Mouse (Mus musculus) adrenal gland, postnatal 36 days (tissue): ENCODE measurements at regions not wholly inside any gene's neighbourhood (a gene's known extent, or its start where the extent isn't known, plus 50 kb on each side); places are given as distances from the start of the nearest gene placed in this dataset. TPM values are rescaled to one million over a fixed set of nuclear protein-coding genes. Genes with fewer than 3 reads are reported as not detected.

Experiments used
- DNase-seq, 2 experiments: peaks; one replicate each; pipeline ENCODE4 v3.0.0; 2021; ENCODE audit warnings: mixed read lengths in 1 of 2
- microRNA-seq: library from miRNA; unstranded; fragments of <30 nt; microRNA quantifications from one replicate; pipeline ENCODE4 v1.2.0, GENCODE M21; 2021

DNA sequence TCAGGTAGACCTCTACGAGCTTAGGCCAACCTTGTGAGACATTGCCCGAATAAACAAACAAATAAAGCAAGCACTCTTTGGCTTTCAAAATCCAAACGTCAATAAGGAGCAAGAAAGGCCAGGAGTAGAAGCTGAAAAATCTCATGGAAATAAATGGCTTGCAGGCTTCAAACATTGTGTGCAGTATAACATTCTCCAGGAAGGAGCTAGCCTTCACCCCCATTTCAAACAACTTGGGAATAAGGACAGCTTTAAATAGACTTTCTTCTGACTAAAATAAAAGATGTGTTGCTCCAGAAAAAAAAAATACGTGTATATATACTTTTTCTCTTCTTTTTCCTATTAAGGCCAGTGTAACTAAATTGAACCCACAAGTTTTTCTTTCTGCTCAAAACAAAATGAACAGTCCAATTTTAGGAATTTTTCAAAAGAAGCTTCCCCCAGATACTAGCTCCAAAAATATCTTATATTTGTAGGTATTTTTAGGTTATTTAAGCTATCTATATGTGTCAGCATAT, 196.2 kb upstream of the Arpp21 start:
- no peak for DNase-seq

DNA sequence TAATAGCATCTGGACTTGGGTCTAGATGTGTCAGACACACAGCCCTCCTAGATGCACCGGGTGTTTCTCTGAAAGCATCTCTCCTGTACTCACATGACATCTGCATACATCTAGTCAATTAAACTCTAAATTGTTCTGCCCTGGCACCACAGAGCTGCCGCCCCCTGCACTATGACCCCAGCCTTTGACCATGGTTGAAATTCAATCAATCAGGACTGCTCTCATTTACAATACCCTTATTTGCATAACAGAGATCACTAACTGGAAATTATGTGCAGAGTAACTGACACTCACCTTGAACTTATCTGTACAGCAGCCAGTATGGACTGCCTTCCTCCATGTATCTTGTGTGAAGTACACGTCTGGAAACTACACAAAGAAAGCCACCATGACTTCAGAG, 193.5 kb upstream of the Arpp21 start:
- DNase-seq: no peak

DNA sequence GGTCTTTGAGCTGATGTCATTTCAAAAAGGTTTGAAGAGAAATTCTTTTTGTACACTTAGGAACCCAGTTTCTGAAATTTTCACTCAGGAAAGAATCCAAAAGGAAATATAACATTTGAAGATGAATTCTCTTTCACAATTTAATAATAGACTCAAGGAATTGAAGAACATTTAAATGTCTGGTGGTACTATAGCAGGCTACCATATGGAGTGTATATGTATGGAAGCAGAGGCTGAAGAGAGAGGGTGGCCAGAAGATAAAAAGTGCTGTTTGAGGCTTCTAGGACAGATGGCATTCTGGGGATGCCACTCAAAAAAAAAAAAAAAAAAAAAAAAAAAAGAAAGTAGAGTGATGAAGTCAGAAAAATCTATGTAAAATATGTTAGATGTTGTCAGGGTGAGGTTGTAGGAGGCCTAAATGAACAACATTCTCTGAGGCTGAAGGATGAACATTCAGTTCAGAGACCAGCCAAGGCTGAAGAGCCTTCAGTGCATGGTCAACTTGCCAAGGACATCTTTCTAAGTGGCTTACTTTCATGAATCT, 170.1 kb upstream of the Arpp21 start:
- DNase-seq: no peak

DNA sequence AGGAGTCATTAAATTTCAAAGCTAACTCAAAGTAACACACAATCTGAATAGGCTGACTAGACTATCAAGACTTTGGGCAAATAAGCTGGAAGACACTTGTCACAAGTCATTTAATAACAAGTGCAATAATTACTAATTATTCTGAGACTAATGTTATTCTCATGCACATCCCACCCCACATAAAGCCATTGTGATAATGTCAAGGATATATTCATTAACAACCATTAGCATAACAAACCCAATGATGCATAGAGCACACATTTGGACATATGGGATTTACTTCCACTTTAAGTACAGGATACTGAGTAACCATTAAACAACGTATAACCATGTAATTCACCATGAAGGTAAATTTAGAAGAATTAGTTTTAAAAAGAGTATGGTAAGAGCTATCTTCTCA, 135.0 kb upstream of the Arpp21 start:
- DNase-seq: no peak

DNA sequence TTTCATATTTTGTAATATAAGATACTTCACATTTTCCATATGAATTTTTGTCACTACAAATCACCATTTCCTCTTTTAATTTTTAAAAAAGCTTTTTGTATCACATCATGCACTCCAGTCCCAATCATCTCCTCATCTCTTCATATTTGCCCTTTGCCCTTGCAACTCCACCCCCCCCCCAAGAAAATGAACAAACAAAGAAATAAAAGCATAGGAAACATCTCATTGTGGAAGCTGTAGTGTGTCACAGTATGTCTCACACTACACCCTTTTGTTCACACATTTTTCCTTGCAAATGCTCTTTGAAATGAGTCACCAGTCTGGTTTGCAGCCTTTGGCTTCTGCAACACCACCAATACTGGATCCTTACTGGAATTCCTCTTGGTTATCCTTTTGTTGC, 131.6 kb upstream of the Arpp21 start:
- DNase-seq: no peak

DNA sequence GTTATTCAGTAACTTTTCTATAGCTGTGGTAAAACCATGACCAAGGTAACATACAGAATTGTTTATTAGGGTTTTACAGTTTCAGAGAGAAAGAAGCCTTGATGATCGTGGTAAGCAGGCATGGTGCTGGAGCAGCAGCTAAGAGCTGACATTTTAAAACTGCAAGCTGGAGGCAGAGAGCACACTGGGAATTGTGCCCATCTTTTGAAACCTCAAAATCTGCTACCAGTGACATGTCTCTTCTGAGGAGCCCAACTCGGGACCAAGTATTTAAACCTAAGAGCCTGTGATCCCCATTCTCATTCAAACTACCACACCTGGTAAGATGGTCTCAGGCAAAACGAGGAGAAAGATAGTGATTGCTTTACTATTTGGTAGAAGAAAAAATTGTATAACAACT, 125.6 kb upstream of the Arpp21 start:
- DNase-seq: no peak

DNA sequence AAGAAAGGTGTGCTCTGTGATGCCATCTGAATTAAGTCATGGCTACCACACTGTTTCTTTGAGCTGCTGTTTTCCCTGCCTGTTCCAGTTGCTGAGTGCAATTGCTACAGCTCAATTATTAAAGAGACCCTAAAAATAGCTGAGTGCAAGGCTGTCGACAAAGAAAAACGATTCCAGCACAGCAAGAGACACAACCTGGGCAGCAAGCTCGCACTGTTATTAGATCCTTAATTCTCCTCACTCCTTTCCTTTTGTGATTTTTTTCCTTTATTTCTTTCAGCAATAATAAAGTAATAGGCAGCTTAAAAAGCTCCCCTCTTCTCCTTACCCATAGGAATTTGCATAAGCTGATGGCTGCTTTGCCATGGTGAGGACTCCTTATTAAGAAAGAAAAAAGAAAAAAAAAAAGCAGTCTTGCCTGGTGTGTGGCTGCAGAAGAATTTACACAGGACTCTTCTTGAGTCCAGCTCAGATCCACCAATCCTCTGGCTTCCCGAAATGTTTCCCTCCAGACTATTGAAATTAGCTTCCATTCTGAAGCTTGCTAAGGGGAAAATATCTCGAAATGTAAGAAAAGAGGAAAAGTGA, 123.1 kb upstream of the Arpp21 start:
- DNase-seq: no peak

DNA sequence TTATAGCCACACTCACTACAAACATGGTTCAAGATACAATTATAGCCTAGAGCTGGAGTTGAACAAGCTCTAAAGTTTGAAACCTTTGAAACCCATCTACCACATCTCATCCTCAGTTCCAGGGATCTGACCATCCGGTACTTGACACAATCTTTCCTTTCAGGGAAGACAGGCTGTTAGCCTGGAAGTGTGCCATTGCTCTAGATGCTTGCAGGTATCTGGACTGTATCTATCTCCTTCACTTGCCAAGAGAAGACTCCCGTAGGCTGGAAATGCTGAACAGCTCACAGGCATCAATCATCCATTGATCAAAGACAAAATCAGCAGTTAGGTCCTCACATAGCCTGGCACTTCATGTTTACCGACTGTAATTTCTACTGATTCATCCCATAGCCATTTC, 117.5 kb upstream of the Arpp21 start:
- DNase-seq: no peak

DNA sequence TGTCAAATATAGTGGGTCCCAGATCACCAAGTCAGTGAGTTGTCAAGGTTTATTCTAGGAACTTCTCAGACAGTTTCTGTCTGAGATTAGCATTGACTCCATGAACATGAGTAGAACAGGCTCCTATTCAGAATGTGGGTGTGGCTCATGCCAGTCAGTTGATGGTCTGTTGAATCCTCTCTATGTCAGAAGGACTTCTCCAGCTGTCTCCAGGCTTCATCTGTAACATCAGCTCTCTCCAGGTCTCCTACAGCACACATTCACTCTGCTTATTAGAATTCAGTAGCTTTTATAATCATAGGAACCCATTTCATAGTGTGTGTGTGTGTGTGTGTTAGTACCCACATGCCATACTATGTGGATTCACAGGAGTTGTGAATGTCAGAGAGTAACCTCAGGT, 113.2 kb upstream of the Arpp21 start:
- no peak for DNase-seq

DNA sequence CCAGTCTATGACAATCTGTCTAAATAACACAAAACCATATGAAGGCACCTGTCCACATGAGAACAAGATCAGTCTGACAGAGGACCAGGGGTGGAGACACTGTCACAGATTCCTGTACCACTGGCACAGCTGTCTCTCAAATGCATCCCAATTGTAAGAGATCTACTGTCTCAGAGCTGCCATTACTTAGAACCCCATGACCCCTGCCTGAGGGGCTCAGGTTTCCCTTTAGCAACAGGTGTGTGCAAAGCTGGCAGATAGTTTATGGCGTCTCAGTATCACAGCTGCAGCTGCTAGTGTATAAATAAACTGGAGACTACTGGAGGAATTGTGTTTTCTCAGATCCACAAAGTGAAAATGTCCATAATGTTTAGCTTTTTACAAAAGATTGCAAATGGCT, 109.1 kb upstream of the Arpp21 start:
- DNase-seq: no peak

DNA sequence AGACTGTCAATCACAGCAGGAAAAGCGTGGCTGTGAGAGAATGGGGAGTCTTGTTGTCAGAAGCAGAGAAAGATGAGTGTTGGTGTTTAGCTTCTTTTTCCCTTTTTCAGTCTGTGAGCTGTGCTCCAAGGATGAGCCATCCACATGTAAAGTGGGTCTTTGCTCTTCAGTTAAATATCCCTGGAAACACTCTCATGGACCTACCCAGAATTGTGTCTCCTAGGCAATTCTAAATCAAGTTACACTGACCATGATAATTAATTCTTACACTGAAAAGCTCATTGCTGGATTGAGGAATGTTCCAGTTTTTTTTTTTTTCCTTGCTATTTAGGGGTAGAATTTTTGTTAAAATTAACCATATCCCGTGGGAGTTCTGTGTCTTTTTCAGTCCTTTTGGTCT, 104.6 kb upstream of the Arpp21 start:
- DNase-seq: no peak

DNA sequence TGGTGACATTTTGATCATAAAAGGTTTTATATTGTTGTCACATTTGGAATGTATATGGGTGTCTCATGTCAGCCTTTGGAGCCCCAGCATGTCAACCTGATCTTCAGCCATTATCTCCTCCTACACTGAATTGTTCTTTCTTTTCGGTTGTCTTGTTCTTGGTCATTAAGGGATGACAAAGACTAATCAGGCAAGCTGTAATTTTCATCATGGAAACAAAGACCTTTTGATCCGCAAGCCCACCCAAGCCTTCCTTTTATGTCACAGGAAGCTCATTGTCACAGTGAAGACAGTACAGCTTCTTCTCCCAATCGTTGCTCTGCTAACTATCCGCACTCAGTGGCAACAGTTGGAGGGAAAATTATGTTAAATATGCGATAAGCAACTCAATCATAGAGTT, 84.3 kb upstream of the Arpp21 start:
- no peak for DNase-seq

DNA sequence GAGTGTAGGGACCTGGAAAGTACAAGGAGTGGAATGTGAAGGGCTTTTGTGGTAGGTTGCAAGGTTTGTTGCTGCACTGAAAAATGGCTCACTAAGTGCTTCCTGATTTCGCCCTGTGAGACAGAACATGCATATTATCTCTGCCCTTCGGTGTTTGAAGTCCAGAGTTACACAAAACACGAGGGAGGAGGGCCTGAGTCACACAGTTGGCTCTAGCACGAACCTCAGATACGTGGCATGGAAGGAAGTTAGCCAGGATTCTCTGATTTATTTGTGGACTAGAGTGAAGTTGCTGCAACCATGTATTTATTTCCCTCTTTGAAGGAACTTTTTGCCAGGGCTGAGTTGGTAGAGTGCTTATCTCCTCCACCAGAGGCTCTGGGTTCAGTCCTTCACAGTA, 73.2 kb upstream of the Arpp21 start:
- DNase-seq: peak; percentile 32 to 42

DNA sequence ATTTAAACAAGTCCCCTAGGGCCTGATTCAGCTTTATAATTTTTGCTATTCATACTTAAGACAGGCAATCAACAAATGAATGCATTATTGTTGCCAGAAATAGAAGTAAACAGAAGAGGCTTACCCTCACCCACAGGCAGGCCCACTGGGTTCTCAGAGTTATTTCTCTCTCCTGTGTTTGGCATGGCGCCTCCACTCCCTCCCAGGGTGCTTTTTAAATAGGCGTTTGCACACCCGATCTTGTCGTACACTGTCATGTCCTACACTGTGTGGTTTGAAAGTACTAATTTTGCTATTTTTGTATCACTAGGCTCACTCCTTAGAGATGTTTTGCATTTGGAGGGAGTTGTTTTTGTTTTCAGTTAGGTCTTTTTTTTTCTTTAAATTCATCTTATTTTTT, 72.1 kb upstream of the Arpp21 start:
- DNase-seq: no peak

DNA sequence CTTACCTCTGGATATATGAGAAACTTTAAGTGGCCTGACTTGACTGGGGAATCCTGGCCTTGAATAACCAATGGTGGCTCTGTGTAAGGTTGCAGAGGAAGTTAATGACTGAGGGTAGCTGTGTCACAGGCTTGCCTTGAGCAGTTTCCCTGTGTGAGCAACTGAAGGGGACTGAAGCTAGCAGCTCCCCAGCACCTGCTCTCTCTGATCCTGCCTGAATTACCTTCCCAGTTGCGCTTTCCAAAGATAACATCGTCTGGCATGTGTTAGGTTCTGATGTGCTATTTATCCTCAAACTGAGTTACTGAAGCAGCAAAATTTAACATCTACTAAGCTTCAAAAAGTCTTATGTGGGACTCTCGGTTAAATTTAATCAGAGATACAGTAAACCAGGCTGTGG, 56.1 kb upstream of the Arpp21 start:
- no peak for DNase-seq

Small RNAs in the stretch of these regions (microRNA-seq; reads per million reads assigned to microRNA genes)
- not detected for gene Gm27847
